Mouse (Mus musculus): ENCODE data around the gene Baiap2l1. TPM values are rescaled to one million over a fixed set of nuclear protein-coding genes. Genes with fewer than 3 reads are reported as not detected.

The Baiap2l1 gene
- polyA plus RNA-seq, 1 experiment from 2014 or later, result 12.7 TPM

- Histone ChIP-seq H3K9ac (no peak overlapping the region), H3K9me3 (no peaks in the 10 kb centered on the region), H3K4me3 (no peak overlapping the region), H3K27ac (no peak overlapping the region), H3K4me1 (no peaks in the 10 kb centered on the region), H3K4me2 (no peak overlapping the region), H3K27me3 (no peaks in the 10 kb centered on the region), H3K36me3 (peaks cover 37% of the 10 kb centered on the region)
- ATAC-seq (ENCODE audit: insufficient number of reproducible peaks, low FRiP score, low TSS enrichment, low read depth), result no peak
- WGBS, result 85% methylated on average over 13 of the region's 13 CpGs
Measured at GRCm38 (mm10) chr5:144279926-144280325, 78.0 kb downstream of the Baiap2l1 start.

- Histone ChIP-seq H3K36me3 (peaks cover 33% of the 10 kb centered on the region), H3K27me3 (no peaks in the 10 kb centered on the region), H3K9ac (no peak overlapping the region), H3K27ac (peak overlapping the region; percentile 35; the same call in 1 of the 2 replicates), H3K4me1 (no peaks in the 10 kb centered on the region), H3K4me3 (no peak overlapping the region), H3K4me2 (no peak overlapping the region), H3K9me3 (no peaks in the 10 kb centered on the region)
- ATAC-seq (ENCODE audit: insufficient number of reproducible peaks, low FRiP score, low TSS enrichment, low read depth), result no peak
- WGBS, result 69% methylated on average over 9 of the region's 9 CpGs
Measured at GRCm38 (mm10) chr5:144279081-144279541, 78.8 kb downstream of the Baiap2l1 start.

GRCm38 (mm10) chr5:144278374-144278960 is 79.4 kb downstream of the Baiap2l1 start:
- Histone ChIP-seq H3K9ac (no peak overlapping the region), H3K9me3 (no peaks in the 10 kb centered on the region), H3K36me3 (peaks cover 33% of the 10 kb centered on the region), H3K27me3 (no peaks in the 10 kb centered on the region), H3K4me3 (no peak overlapping the region), H3K27ac (no peak overlapping the region), H3K4me1 (no peaks in the 10 kb centered on the region), H3K4me2 (no peak overlapping the region)
- WGBS, result 84% methylated on average over 12 of the region's 13 CpGs
- ATAC-seq (ENCODE audit: insufficient number of reproducible peaks, low FRiP score, low TSS enrichment, low read depth), result no peak

- no peak for ATAC-seq (ENCODE audit: insufficient number of reproducible peaks, low FRiP score, low TSS enrichment, low read depth)
- 78% methylated on average over 17 of the region's 17 CpGs for WGBS
- Histone ChIP-seq H3K9ac (no peak overlapping the region), H3K9me3 (no peaks in the 10 kb centered on the region), H3K4me2 (no peak overlapping the region), H3K27ac (no peak overlapping the region), H3K27me3 (no peaks in the 10 kb centered on the region), H3K4me3 (no peak overlapping the region), H3K36me3 (peaks cover 25% of the 10 kb centered on the region), H3K4me1 (no peaks in the 10 kb centered on the region)
Measured at GRCm38 (mm10) chr5:144276898-144277630, 80.8 kb downstream of the Baiap2l1 start.

GRCm38 (mm10) chr5:144274904-144275303 is 83.0 kb downstream of the Baiap2l1 start:
- no peak overlapping the region for H3K27ac ChIP-seq

GRCm38 (mm10) chr5:144271772-144272171 is 86.1 kb downstream of the Baiap2l1 start:
- no peaks in the 10 kb centered on the region for H3K9me3 ChIP-seq
- no peak overlapping the region for H3K4me3 ChIP-seq
- no peak overlapping the region for H3K27ac ChIP-seq
- no peak overlapping the region for H3K4me2 ChIP-seq
- H3K4me1 ChIP-seq, result no peaks in the 10 kb centered on the region
- WGBS, result 43% methylated on average over 5 of the region's 5 CpGs
- ATAC-seq (ENCODE audit: insufficient number of reproducible peaks, low FRiP score, low TSS enrichment, low read depth), result no peak
- no peak overlapping the region for H3K9ac ChIP-seq
- peaks cover 24% of the 10 kb centered on the region for H3K36me3 ChIP-seq
- H3K27me3 ChIP-seq, result no peaks in the 10 kb centered on the region

More at GRCm38 (mm10) chr5:144274904-144275303, 83.0 kb downstream of the Baiap2l1 start:
- no peaks in the 10 kb centered on the region for H3K4me1 ChIP-seq
- no peak for ATAC-seq (ENCODE audit: insufficient number of reproducible peaks, low FRiP score, low TSS enrichment, low read depth)
- H3K9ac ChIP-seq, result no peak overlapping the region
- 74% methylated on average over 6 of the region's 6 CpGs for WGBS
- H3K9me3 ChIP-seq, result no peaks in the 10 kb centered on the region
- H3K36me3 ChIP-seq, result peaks cover 21% of the 10 kb centered on the region
- H3K4me3 ChIP-seq, result no peak overlapping the region
- no peaks in the 10 kb centered on the region for H3K27me3 ChIP-seq
- no peak overlapping the region for H3K4me2 ChIP-seq

GRCm38 (mm10) chr5:144271118-144271517 is 86.8 kb downstream of the Baiap2l1 start:
- WGBS, result 76% methylated on average over 3 of the region's 3 CpGs
- Histone ChIP-seq H3K27me3 (no peaks in the 10 kb centered on the region), H3K27ac (no peak overlapping the region)

GRCm38 (mm10) chr5:144270420-144270819 is 87.5 kb downstream of the Baiap2l1 start:
- WGBS, result 92% methylated on average over 8 of the region's 8 CpGs
- H3K9ac ChIP-seq, result no peak overlapping the region
- H3K36me3 ChIP-seq, result peaks cover 33% of the 10 kb centered on the region
- no peaks in the 10 kb centered on the region for H3K9me3 ChIP-seq
- no peak overlapping the region for H3K4me3 ChIP-seq
- ATAC-seq (ENCODE audit: insufficient number of reproducible peaks, low FRiP score, low TSS enrichment, low read depth), result no peak
- H3K4me1 ChIP-seq, result no peaks in the 10 kb centered on the region
- H3K4me2 ChIP-seq, result no peak overlapping the region
- H3K27me3 ChIP-seq, result no peaks in the 10 kb centered on the region
- H3K27ac ChIP-seq, result no peak overlapping the region

More at GRCm38 (mm10) chr5:144271118-144271517, 86.8 kb downstream of the Baiap2l1 start:
- no peak overlapping the region for H3K9ac ChIP-seq
- no peaks in the 10 kb centered on the region for H3K4me1 ChIP-seq
- no peak for ATAC-seq (ENCODE audit: insufficient number of reproducible peaks, low FRiP score, low TSS enrichment, low read depth)
- no peak overlapping the region for H3K4me2 ChIP-seq
- H3K9me3 ChIP-seq, result no peaks in the 10 kb centered on the region
- H3K36me3 ChIP-seq, result peaks cover 30% of the 10 kb centered on the region
- no peak overlapping the region for H3K4me3 ChIP-seq

- Histone ChIP-seq H3K36me3 (peaks cover 36% of the 10 kb centered on the region), H3K4me2 (no peak overlapping the region), H3K4me1 (no peaks in the 10 kb centered on the region), H3K9ac (no peak overlapping the region), H3K9me3 (no peaks in the 10 kb centered on the region), H3K27ac (no peak overlapping the region), H3K4me3 (no peak overlapping the region), H3K27me3 (no peaks in the 10 kb centered on the region)
- ATAC-seq (ENCODE audit: insufficient number of reproducible peaks, low FRiP score, low TSS enrichment, low read depth), result no peak
- 91% methylated on average over 7 of the region's 7 CpGs for WGBS
Measured at GRCm38 (mm10) chr5:144269926-144270325, 88.0 kb downstream of the Baiap2l1 start.

GRCm38 (mm10) chr5:144267535-144268241 is 90.2 kb downstream of the Baiap2l1 start:
- H3K4me3 ChIP-seq, result no peak overlapping the region
- peaks cover 6% of the 10 kb centered on the region; the same call in 1 of the 2 replicates for H3K4me1 ChIP-seq
- H3K4me2 ChIP-seq, result no peak overlapping the region
- no peak overlapping the region for H3K9ac ChIP-seq
- no peaks in the 10 kb centered on the region for H3K9me3 ChIP-seq
- H3K27me3 ChIP-seq, result no peaks in the 10 kb centered on the region
- ATAC-seq (ENCODE audit: insufficient number of reproducible peaks, low FRiP score, low TSS enrichment, low read depth), result no peak
- 55% methylated on average over 8 of the region's 8 CpGs for WGBS
- peaks cover 44% of the 10 kb centered on the region for H3K36me3 ChIP-seq
- peak overlapping the region; percentile 11; the same call in 1 of the 2 replicates for H3K27ac ChIP-seq

- Histone ChIP-seq H3K27me3 (no peaks in the 10 kb centered on the region), H3K9me3 (no peaks in the 10 kb centered on the region), H3K27ac (0 out of 2 replicates have a peak overlapping the region, but pooled peaks have one; percentile 50), H3K4me2 (no peak overlapping the region), H3K36me3 (peaks cover 44% of the 10 kb centered on the region), H3K4me3 (no peak overlapping the region), H3K4me1 (peaks cover 36% of the 10 kb centered on the region), H3K9ac (no peak overlapping the region)
- WGBS, result 77% methylated on average over 13 of the region's 13 CpGs
- no peak for ATAC-seq (ENCODE audit: insufficient number of reproducible peaks, low FRiP score, low TSS enrichment, low read depth)
Measured at GRCm38 (mm10) chr5:144263496-144263895, 94.4 kb downstream of the Baiap2l1 start.

GRCm38 (mm10) chr5:144263082-144263481 is 94.8 kb downstream of the Baiap2l1 start:
- Histone ChIP-seq H3K9ac (no peak overlapping the region), H3K27ac (peak overlapping the region; percentile 50; the same call in 1 of the 2 replicates), H3K4me1 (peaks cover 40% of the 10 kb centered on the region)

More at GRCm38 (mm10) chr5:144263082-144263481, 94.8 kb downstream of the Baiap2l1 start:
- H3K9me3 ChIP-seq, result no peaks in the 10 kb centered on the region
- no peaks in the 10 kb centered on the region for H3K27me3 ChIP-seq
- no peak overlapping the region for H3K4me2 ChIP-seq
- WGBS, result 65% methylated on average over 9 of the region's 9 CpGs
- H3K36me3 ChIP-seq, result peaks cover 43% of the 10 kb centered on the region
- ATAC-seq (ENCODE audit: insufficient number of reproducible peaks, low FRiP score, low TSS enrichment, low read depth), result no peak
- no peak overlapping the region for H3K4me3 ChIP-seq
